Mouse (Mus musculus) lung, embryonic 14.5 days (tissue): ENCODE data around the gene Inafm2. TPM values are rescaled to one million over a fixed set of nuclear protein-coding genes. Genes with fewer than 3 reads are reported as not detected.

Experiments
- ATAC-seq: fragments of 200-750 bp; cut with Nextera tagmentation; 2 replicates; pipeline ENCODE4 v1.8.0; 2017; ENCODE audit warnings: mild to moderate bottlenecking, moderate TSS enrichment, moderate library complexity; ENCODE audit not compliant: insufficient read depth
- DNase-seq: peaks from one replicate; pipeline ENCODE4 v3.0.0-alpha.2; 2015
- H3K27ac ChIP-seq: fragments of 300-500 bp; sonication (generic); 2 replicates; pipeline ENCODE4 v1.5.1; 2014; ENCODE audit warnings: low read depth, mild to moderate bottlenecking, moderate library complexity
- H3K27me3 ChIP-seq: fragments of 300-500 bp; sonication (generic); 2 replicates; pipeline ENCODE4 v1.6.1; 2014; ENCODE audit warnings: low read length, control low read depth; ENCODE audit not compliant: insufficient read depth
- H3K36me3 ChIP-seq: fragments of 300-500 bp; sonication (generic); 2 replicates; pipeline ENCODE4 v1.6.1; 2014; ENCODE audit warnings: control low read depth; ENCODE audit not compliant: insufficient read depth
- H3K4me1 ChIP-seq: fragments of 300-500 bp; sonication (generic); 2 replicates; pipeline ENCODE4 v1.6.1; 2014; ENCODE audit warnings: antibody characterized with exemption, control low read depth; ENCODE audit not compliant: insufficient read depth
- H3K4me2 ChIP-seq: fragments of 300-500 bp; sonication (generic); 2 replicates; pipeline ENCODE4 v1.6.1; 2014; ENCODE audit warnings: mild to moderate bottlenecking
- H3K4me3 ChIP-seq: fragments of 300-500 bp; sonication (generic); 2 replicates; pipeline ENCODE4 v1.5.1; 2014; ENCODE audit warnings: low read depth, low read length
- H3K9ac ChIP-seq: fragments of 300-500 bp; sonication (generic); 2 replicates; pipeline ENCODE4 v1.6.1; 2014
- H3K9me3 ChIP-seq: fragments of 300-500 bp; sonication (generic); 2 replicates; pipeline ENCODE4 v1.6.1; 2016; ENCODE audit warnings: low read depth, low read length, control low read depth
- CTCF ChIP-seq: IDR thresholded peaks from 2 replicates; pipeline ENCODE4 v1.5.1; 2016; ENCODE audit warnings: antibody characterized with exemption, low read depth
- WGBS: fragments of 180-500 bp; shearing (Covaris S2); extraction: QIAGEN DNeasy Blood & Tissue Kit; methylation state at CpG from one replicate; pipeline ENCODE4 v1.1.7; 2014; 5-methylcytosine and 5-hydroxymethylcytosine counted together
- polyA plus RNA-seq: library from polyadenylated mRNA; unstranded; fragments of >200 nt; fragmentation: Nextera tagmentation; extraction: Ambion mirVana; gene quantifications from 2 replicates; pipeline ENCODE4 v1.2.1, GENCODE M21; 2014

Inafm2 gene
- polyA plus RNA-seq, 1 experiment from 2014 or later: 24.3 TPM

- Histone ChIP-seq H3K4me2 (no peak overlapping the region), H3K27me3 (peaks cover 1% of the 10 kb centered on the region; the same call in 1 of the 2 replicates), H3K27ac (no peak overlapping the region), H3K36me3 (0 out of 2 replicates have a peak, but pooled peaks cover 6% of the 10 kb centered on the region), H3K4me3 (no peak overlapping the region), H3K9me3 (no peaks in the 10 kb centered on the region), H3K4me1 (peaks cover 14% of the 10 kb centered on the region), H3K9ac (0 out of 2 replicates have a peak overlapping the region, but pooled peaks have one; percentile 7)
- ATAC-seq (no peak), DNase-seq (peak; percentile 24)
- 51% methylated on average over 10 of the region's 10 CpGs for WGBS
- TF ChIP-seq CTCF: no peak
Measured at GRCm38 (mm10) chr2:118749341-118749884, 3.9 kb downstream of the Inafm2 start.

GRCm38 (mm10) chr2:118750476-118750875 lies 4.9 kb downstream of the Inafm2 start:
- no peaks in the 10 kb centered on the region for H3K27me3 ChIP-seq
- H3K4me3 ChIP-seq: no peak overlapping the region
- 65% methylated on average over 8 of the region's 8 CpGs for WGBS
- H3K4me1 ChIP-seq: peaks cover 14% of the 10 kb centered on the region
- H3K36me3 ChIP-seq: 0 out of 2 replicates have a peak, but pooled peaks cover 6% of the 10 kb centered on the region
- no peak for TF ChIP-seq CTCF
- ATAC-seq (no peak), DNase-seq (no peak)
- H3K27ac ChIP-seq: no peak overlapping the region
- H3K9ac ChIP-seq: no peak overlapping the region
- no peak overlapping the region for H3K4me2 ChIP-seq
- no peaks in the 10 kb centered on the region for H3K9me3 ChIP-seq

GRCm38 (mm10) chr2:118751896-118752791 lies 6.6 kb downstream of the Inafm2 start:
- no peak for TF ChIP-seq CTCF
- Histone ChIP-seq H3K4me3 (no peak overlapping the region), H3K9ac (0 out of 2 replicates have a peak overlapping the region, but pooled peaks have one; percentile 13), H3K4me1 (peaks cover 7% of the 10 kb centered on the region), H3K27ac (peak overlapping the region; percentile 38; the same call in 1 of the 2 replicates), H3K36me3 (0 out of 2 replicates have a peak, but pooled peaks cover 6% of the 10 kb centered on the region), H3K27me3 (no peaks in the 10 kb centered on the region), H3K9me3 (no peaks in the 10 kb centered on the region), H3K4me2 (no peak overlapping the region)
- ATAC-seq (no peak), DNase-seq (peak; percentile 16)
- 66% methylated on average over 16 of the region's 16 CpGs for WGBS

- H3K9ac ChIP-seq: 0 out of 2 replicates have a peak overlapping the region, but pooled peaks have one; percentile 13
- no peaks in the 10 kb centered on the region for H3K9me3 ChIP-seq
- H3K4me2 ChIP-seq: no peak overlapping the region
- H3K4me3 ChIP-seq: no peak overlapping the region
- peak overlapping the region; percentile 38; the same call in 1 of the 2 replicates for H3K27ac ChIP-seq
- peaks cover 6% of the 10 kb centered on the region; the same call in 1 of the 2 replicates for H3K4me1 ChIP-seq
- DNase-seq (no peak), ATAC-seq (no peak)
- WGBS: 63% methylated on average over 4 of the region's 4 CpGs
- H3K27me3 ChIP-seq: no peaks in the 10 kb centered on the region
- no peak for TF ChIP-seq CTCF
- H3K36me3 ChIP-seq: 0 out of 2 replicates have a peak, but pooled peaks cover 6% of the 10 kb centered on the region
Measured at GRCm38 (mm10) chr2:118752792-118753108, 7.2 kb downstream of the Inafm2 start.

- no peak overlapping the region for H3K27ac ChIP-seq
- H3K27me3 ChIP-seq: no peaks in the 10 kb centered on the region
- peaks cover 6% of the 10 kb centered on the region; the same call in 1 of the 2 replicates for H3K4me1 ChIP-seq
- H3K4me3 ChIP-seq: no peak overlapping the region
- WGBS: 67% methylated on average over 5 of the region's 5 CpGs
- H3K9me3 ChIP-seq: no peaks in the 10 kb centered on the region
- no peak overlapping the region for H3K4me2 ChIP-seq
- no peak for TF ChIP-seq CTCF
- 0 out of 2 replicates have a peak, but pooled peaks cover 6% of the 10 kb centered on the region for H3K36me3 ChIP-seq
- ATAC-seq (no peak), DNase-seq (no peak)
- no peak overlapping the region for H3K9ac ChIP-seq
Measured at GRCm38 (mm10) chr2:118754143-118754542, 8.6 kb downstream of the Inafm2 start.

GRCm38 (mm10) chr2:118755407-118755806 lies 9.8 kb downstream of the Inafm2 start:
- DNase-seq (no peak), ATAC-seq (no peak)
- Histone ChIP-seq H3K4me1 (peaks cover 3% of the 10 kb centered on the region; the same call in 1 of the 2 replicates), H3K36me3 (0 out of 2 replicates have a peak, but pooled peaks cover under 1% of the 10 kb centered on the region), H3K9me3 (no peaks in the 10 kb centered on the region), H3K4me2 (no peak overlapping the region), H3K27ac (no peak overlapping the region), H3K9ac (no peak overlapping the region), H3K4me3 (no peak overlapping the region), H3K27me3 (no peaks in the 10 kb centered on the region; the same call in 1 of the 2 replicates)
- no peak for TF ChIP-seq CTCF
- 77% methylated on average over 6 of the region's 6 CpGs for WGBS

- H3K4me3 ChIP-seq: no peak overlapping the region
- no peak overlapping the region for H3K9ac ChIP-seq
- DNase-seq (no peak), ATAC-seq (no peak)
- TF ChIP-seq CTCF: no peak
- peaks cover 3% of the 10 kb centered on the region; the same call in 1 of the 2 replicates for H3K4me1 ChIP-seq
- H3K9me3 ChIP-seq: no peaks in the 10 kb centered on the region
- no peak overlapping the region for H3K4me2 ChIP-seq
- WGBS: 64% methylated on average over 4 of the region's 4 CpGs
- no peaks in the 10 kb centered on the region; the same call in 1 of the 2 replicates for H3K27me3 ChIP-seq
- no peak overlapping the region for H3K27ac ChIP-seq
- no peaks in the 10 kb centered on the region for H3K36me3 ChIP-seq
Measured at GRCm38 (mm10) chr2:118756103-118756502, 10.5 kb downstream of the Inafm2 start.
